Mouse (Mus musculus) ovary, postnatal 14 days (tissue): ENCODE measurements around the gene Prrg4.
"Not testable (repeated sequence)": the region's sequence is repeated elsewhere in the genome, so short reads cannot be mapped to it uniquely, and the experiment has no call there.

ENCODE experiments used
- DNase-seq: peaks from one replicate; pipeline ENCODE4 v3.0.0; 2022; ENCODE audit warnings: low spot score

Prrg4 gene

GRCm38 (mm10) chr2:104849276-104849990, at the start of gene Prrg4:
Prrg4 (minus strand) TSS chr2:104849876.
- DNase-seq, result peak; percentile 37

DNA sequence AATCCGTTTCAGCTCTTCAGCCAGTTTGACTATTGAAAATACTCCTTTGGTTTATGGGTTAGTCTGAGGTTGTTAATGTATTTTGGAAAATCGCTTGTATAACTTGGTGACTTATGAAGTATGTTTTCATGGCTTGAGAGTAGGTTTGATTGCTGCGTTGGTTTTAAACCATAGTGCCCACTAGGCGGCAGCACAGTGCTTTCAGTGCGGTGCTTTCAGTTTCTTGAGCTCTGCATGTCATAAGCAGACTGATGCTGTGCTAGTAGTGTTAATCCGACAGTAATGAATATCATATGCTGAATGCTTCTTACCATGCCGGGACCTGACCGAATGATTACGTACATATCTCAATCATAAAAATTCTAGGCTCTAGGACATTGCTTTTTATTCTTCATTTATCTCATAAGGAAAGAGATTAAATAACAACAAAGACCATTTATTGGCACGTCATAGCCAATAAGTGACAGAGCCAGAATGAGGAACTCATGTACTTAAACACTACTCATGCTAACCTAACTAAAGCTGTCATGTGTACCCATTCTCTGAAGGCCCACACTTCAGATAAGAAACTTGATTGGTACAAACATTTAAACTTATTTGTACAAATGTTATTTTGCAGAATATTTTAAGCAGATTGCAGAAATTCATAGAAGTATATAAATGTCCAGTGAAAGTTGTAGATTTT, 38.3 kb upstream of the Prrg4 start:
- DNase-seq, result peak; percentile 71

DNA sequence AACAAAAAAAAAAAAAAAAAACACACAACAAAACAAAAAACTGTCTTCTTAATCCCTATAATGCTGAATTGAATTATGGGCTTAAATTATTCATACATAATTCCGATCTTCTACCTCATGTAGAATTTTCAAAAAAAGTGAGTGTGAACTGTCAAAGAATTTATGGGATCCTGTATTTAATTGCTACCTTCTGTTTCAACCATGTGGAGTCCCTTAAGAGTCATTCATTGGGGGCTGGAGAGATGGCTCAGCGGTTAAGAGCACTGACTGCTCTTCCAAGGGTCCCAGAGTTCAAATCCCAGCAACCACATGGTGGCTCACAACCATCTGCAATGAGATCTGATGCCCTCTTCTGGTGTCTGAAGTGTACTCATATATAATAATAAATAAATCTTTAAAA, 37.7 kb upstream of the Prrg4 start:
- not testable (repeated sequence) for DNase-seq

- DNase-seq, result no peak
These were observed 36.4 kb upstream of the Prrg4 start for GRCm38 (mm10) chr2:104886109-104886508.

GRCm38 (mm10) chr2:104878794-104879193, 29.1 kb upstream of the Prrg4 start:
- no peak for DNase-seq

DNA sequence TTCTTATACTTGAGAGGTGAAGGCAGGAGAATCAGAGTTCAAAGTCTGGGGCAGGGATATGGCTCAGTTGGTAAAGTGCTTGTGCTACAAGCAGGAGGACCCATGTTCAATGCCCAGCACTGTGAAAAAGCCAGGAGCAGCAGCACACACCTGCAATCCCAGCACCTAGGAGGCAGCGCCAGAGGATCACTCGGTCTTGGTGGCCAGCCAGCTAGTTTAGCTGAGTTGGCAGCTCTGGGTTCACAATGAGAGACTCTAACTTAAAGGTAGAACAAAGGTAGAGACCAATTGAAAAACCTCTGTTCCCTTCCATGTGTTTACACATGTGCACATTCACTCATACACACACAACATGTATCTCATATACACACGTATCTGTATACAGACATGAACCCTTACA, 19.4 kb upstream of the Prrg4 start:
- DNase-seq, result no peak

GRCm38 (mm10) chr2:104867282-104867855, 17.7 kb upstream of the Prrg4 start, which contains the start of gene Ccdc73:
Ccdc73 (plus strand) TSS chr2:104867805.
- no peak for DNase-seq

DNA sequence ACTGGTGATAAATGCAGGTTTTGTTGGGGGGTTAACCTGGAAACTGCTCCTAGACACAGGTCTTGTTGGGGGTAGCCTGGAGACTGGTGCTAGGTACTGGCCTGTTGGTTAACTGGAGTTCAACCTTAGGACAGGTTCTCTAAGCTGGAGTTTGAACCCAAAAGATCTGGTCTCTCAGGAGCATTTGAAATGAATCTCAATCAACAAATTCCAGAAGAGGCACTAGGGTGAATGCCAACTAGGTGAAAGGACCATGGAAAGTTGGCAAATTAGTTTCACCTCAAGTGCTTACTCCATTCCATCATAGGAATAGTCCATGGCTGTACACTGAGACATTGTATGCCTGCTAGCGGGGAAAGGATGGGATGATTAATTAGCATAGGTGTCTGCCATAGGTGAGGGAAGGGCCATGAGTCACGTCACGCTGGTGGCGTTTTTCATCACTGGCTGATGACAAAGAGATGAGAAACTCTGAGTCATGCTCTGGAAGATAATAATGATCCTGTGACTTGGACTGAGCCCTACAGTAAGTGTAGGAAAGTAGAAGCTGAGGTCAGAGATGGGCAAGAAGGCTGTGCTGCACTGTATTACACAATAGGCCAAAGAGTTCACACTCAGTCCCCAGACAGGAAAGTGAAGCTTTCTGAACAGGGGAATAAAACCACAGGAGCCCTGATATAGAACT, 14.6 kb upstream of the Prrg4 start:
- DNase-seq, result no peak

DNA sequence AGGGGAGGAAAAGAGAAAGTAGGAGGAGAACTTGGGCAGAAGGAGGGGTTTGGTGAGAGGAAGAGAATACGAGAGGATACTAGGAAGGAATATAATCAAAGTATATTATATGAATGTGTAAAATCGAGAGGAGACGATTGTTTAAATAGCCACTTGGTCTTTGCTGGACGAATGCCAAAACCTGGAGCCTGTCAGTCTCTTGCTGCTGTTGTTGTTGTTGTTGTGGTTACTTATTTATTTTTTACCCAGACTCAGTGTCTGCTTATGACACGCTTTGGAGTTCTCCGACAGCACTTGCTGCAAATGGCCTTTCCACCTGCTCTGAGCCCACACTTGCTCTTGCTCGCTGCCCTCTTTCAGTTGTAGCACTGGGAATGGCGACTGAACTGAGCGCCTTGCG, 10.8 kb upstream of the Prrg4 start:
- DNase-seq, result no peak

- no peak for DNase-seq
These were observed 9.4 kb upstream of the Prrg4 start for GRCm38 (mm10) chr2:104859060-104859459.

DNA sequence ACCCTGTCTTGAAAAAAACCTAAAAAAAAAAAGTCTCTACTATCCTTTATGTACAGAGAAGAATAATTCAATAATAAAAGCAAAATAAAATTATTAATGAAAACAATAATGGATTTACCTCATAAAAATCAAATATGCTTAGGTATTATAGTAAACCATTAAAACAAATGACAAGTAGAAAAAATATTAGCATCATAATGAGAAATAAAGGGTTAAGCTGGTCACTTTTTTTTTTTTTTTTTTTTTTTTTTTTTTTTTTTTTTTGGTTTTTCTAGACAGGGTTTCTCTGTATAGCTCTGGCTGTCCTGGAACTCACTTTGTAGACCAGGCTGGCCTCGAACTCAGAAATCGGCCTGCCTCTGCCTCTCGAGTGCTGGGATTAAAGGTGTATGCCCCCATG, 8.4 kb upstream of the Prrg4 start:
- DNase-seq, result not testable (repeated sequence)

- no peak for DNase-seq
These were observed 6.5 kb upstream of the Prrg4 start for GRCm38 (mm10) chr2:104856218-104856617.

- no peak for DNase-seq
These were observed 6.1 kb upstream of the Prrg4 start for GRCm38 (mm10) chr2:104855732-104856131.

- no peak for DNase-seq
These were observed 5.2 kb upstream of the Prrg4 start for GRCm38 (mm10) chr2:104854836-104855235.

DNA sequence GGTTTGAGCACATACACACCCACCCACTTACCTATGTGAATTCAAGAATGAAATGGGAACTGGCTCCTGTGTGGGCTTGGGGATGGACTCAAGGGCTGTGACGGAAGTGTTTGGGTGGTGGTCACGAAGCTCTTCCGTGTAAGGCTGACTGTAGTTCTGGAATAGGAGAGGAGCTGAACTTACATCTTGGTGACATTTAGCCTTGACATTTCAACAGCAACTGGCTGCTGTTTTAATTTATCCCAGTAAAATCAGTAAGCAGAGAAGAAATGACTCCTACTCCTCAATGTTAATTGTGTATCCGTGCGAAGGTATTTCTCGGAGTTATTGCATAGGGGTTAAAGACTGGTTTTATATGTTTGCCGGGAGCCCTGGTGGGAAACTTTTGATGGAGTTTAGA, 2.9 kb upstream of the Prrg4 start:
- DNase-seq, result no peak

- no peak for DNase-seq
These were observed 2.0 kb upstream of the Prrg4 start for GRCm38 (mm10) chr2:104851686-104852085.

GRCm38 (mm10) chr2:104849991-104850359, 299 bp upstream of the Prrg4 start:
- DNase-seq, result no peak

GRCm38 (mm10) chr2:104848235-104849161, 1.2 kb downstream of the Prrg4 start:
- no peak for DNase-seq

GRCm38 (mm10) chr2:104847645-104848044, 2.0 kb downstream of the Prrg4 start:
- DNase-seq, result no peak

- no peak for DNase-seq
These were observed 2.9 kb downstream of the Prrg4 start for GRCm38 (mm10) chr2:104846638-104847414.

DNA sequence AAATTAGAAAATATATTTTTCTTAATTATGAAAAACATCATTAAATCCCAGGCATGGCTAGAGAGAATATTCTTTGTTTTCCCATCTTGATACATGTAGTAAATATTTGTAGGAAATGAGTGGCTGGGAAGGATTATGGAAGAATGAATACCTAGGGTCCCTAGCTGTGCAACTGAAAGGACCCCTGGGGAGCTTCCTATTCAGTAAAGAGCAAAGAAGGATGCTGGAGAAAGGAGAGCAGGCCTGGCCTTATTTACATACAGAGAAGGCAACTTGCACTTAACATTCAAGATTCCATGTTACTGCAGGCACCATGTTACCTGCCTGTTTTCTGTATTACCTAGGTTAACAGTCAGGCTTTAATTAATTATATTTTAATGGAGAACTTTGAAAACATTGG, 7.1 kb downstream of the Prrg4 start:
- no peak for DNase-seq
